Mouse (Mus musculus): ENCODE data around the gene Was.

DNA sequence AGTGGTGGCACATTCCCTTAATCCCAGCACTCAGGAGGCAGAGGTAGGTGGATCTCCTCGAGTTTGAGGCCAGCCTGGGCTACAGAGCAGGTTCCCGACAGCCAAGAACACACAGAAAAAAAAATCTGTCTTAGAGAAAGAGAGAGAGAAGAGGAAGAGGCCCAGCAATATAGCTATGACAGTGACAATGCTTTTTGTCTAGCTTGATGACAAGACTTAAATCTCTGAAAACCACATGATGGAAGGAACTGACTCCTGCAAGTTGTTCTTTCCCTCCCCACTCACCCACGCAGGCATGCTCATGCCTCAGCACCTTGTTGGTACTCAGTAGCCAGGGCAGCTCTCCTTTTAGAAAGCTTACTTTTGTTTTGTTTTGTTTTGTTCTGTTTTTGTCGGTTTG lies 9.1 kb upstream of the Was start:
- no peak for TF ChIP-seq GATA1 (IDR thresholded peaks at IDR 0.05; ENCODE audit: borderline replicate concordance, low read length)
- TF ChIP-seq FLI1 (IDR thresholded peaks at IDR 0.05; ENCODE audit: low read length) = no peak
